Mouse (Mus musculus) spleen, postnatal 4 days (tissue): ENCODE measurements around the gene Ap5s1.
"Not testable (repeated sequence)": the region's sequence is repeated elsewhere in the genome, so short reads cannot be mapped to it uniquely, and the experiment has no call there.

Source experiments
- DNase-seq, 2 experiments: peaks; one replicate each; pipeline ENCODE4 v3.0.0; 2022; ENCODE audit warnings: low spot score in 2 of 2

Gene Ap5s1

GRCm38 (mm10) chr2:131220030-131220429 is 13.2 kb downstream of the Ap5s1 start:
- DNase-seq = no peak

- DNase-seq = no peak
These were observed 15.1 kb downstream of the Ap5s1 start for GRCm38 (mm10) chr2:131221853-131222515.

GRCm38 (mm10) chr2:131222562-131222961 is 15.7 kb downstream of the Ap5s1 start:
- DNase-seq = peak in 1 of 2 experiments; percentile 42

GRCm38 (mm10) chr2:131223569-131223968 is 16.7 kb downstream of the Ap5s1 start:
- peak; percentile 79 for DNase-seq

- no peak for DNase-seq
These were observed 18.3 kb downstream of the Ap5s1 start for GRCm38 (mm10) chr2:131225178-131225577.

GRCm38 (mm10) chr2:131226669-131227068 is 19.8 kb downstream of the Ap5s1 start:
- not testable (repeated sequence) for DNase-seq

GRCm38 (mm10) chr2:131227243-131227642 is 20.4 kb downstream of the Ap5s1 start:
- no peak for DNase-seq

- DNase-seq = peak in 1 of 2 experiments; percentile 38
These were observed 25.7 kb downstream of the Ap5s1 start for GRCm38 (mm10) chr2:131232558-131232957.

GRCm38 (mm10) chr2:131233307-131234126 is 26.6 kb downstream of the Ap5s1 start, which contains the start of gene Mavs:
Gene Mavs, plus strand, starts transcription at chr2:131234063.
- DNase-seq = peak; percentile 97

GRCm38 (mm10) chr2:131234127-131234650 is 27.3 kb downstream of the Ap5s1 start:
- peak in 1 of 2 experiments; percentile 39 for DNase-seq

- DNase-seq = peak in 1 of 2 experiments; percentile 61
These were observed 28.2 kb downstream of the Ap5s1 start for GRCm38 (mm10) chr2:131234970-131235635.

- no peak for DNase-seq
These were observed 35.3 kb downstream of the Ap5s1 start for GRCm38 (mm10) chr2:131242180-131242579.

GRCm38 (mm10) chr2:131242929-131243328 is 36.1 kb downstream of the Ap5s1 start:
- no peak for DNase-seq

- peak; percentile 70 to 82 for DNase-seq
These were observed 46.9 kb downstream of the Ap5s1 start for GRCm38 (mm10) chr2:131253681-131254328.

GRCm38 (mm10) chr2:131254329-131254713 is 47.4 kb downstream of the Ap5s1 start:
- DNase-seq = no peak

- DNase-seq = no peak
These were observed 48.9 kb downstream of the Ap5s1 start for GRCm38 (mm10) chr2:131255738-131256137.

- DNase-seq = no peak
These were observed 51.8 kb downstream of the Ap5s1 start for GRCm38 (mm10) chr2:131258693-131259092.

GRCm38 (mm10) chr2:131260544-131261307 is 53.8 kb downstream of the Ap5s1 start:
- DNase-seq = no peak

- no peak for DNase-seq
These were observed 54.8 kb downstream of the Ap5s1 start for GRCm38 (mm10) chr2:131261481-131262212.

- DNase-seq = peak; percentile 97
These were observed 55.4 kb downstream of the Ap5s1 start, which contains the start of gene Pank2 for GRCm38 (mm10) chr2:131262213-131262672. Gene Pank2, plus strand, starts transcription at chr2:131262495.
